Mouse (Mus musculus): ENCODE results near the gene Lrrc29. TPM values are rescaled to one million over a fixed set of nuclear protein-coding genes. Genes with fewer than 3 reads are reported as not detected.

Gene Lrrc29
- polyA plus RNA-seq, 1 experiment = 117 TPM

DNA sequence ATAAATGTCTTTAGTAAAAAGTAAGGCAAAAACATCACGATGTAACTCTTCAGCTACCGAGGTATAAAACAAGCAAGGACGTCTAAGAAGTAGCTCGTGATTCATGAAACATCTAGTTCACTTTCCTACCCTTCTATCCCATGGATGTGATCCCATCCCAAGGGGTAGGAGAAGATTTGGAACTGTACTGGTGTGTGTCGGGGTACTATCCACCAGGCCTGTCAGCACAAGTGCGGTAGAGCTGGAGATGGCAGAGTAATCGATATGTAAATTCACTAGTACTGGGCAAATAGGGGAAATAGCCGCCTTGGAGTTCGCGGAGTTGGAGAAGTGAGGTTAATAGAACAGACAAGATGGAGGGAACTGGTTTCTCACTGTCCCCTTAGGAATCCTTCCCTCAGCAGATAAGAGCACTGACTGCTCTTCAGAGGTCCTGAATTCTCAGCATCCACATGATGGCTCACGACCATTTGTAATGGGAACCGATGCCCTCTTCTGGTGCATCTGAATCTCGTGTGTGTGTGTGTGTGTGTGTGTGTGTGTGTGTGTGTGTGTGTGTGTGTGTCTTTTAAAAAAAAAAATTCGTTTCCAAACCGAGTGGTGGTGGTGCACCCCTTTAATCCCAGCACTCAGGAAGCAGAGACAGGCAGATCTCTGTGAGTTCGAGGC, 62.7 kb downstream of the Lrrc29 start:
- no peaks in the 10 kb centered on the region for H3K27me3 ChIP-seq (ENCODE audit: control insufficient read depth, insufficient read depth, low read length)
- H3K27ac ChIP-seq (ENCODE audit: control insufficient read depth, insufficient read depth, low read depth, low read length) = no peak overlapping the region
- peaks cover 18% of the 10 kb centered on the region for H3K4me1 ChIP-seq (ENCODE audit: control insufficient read depth, insufficient read depth, low read length)
- no peak overlapping the region for H3K4me3 ChIP-seq (ENCODE audit: control insufficient read depth, low read depth, low read length)
- TF ChIP-seq POLR2A (IDR thresholded peaks at IDR 0.05; ENCODE audit: control insufficient read depth, low read depth, low read length) = no peak
- TF ChIP-seq CTCF (IDR thresholded peaks at IDR 0.05; ENCODE audit: control insufficient read depth, insufficient read depth, insufficient replicate concordance, low read depth, low read length) = no peak
- H3K36me3 ChIP-seq (ENCODE audit: control insufficient read depth, insufficient read depth, low read length) = no peaks in the 10 kb centered on the region

Other genes with a start within 250 kb of the Lrrc29 start
- gene Ces3b, start 242.5 kb downstream of the Lrrc29 start, polyA plus RNA-seq (2012; rRNA removed) = 0.14 and 0.17 TPM in 2 replicates
- 0.19 TPM in 2 replicates for gene Ces4a, start 194.5 kb downstream of the Lrrc29 start, polyA plus RNA-seq (2012; rRNA removed)
- 7.0 and 7.7 TPM in 2 replicates for gene Cbfb, start 155.6 kb downstream of the Lrrc29 start, polyA plus RNA-seq (2012; rRNA removed)
- gene D230025D16Rik, start 101.1 kb downstream of the Lrrc29 start, polyA plus RNA-seq (2012; rRNA removed) = 6.4 and 7.8 TPM in 2 replicates
- gene B3gnt9, start 71.1 kb downstream of the Lrrc29 start, polyA plus RNA-seq (2012; rRNA removed) = 6.8 and 7.0 TPM in 2 replicates
- gene Tradd, start 61.7 kb downstream of the Lrrc29 start, polyA plus RNA-seq (2012; rRNA removed) = 2.4 TPM in 2 replicates
- gene Fbxl8, start 61.6 kb downstream of the Lrrc29 start, polyA plus RNA-seq (2012; rRNA removed) = 0.51 and 0.55 TPM in 2 replicates
- 0.09 and 0.20 TPM in 2 replicates for gene Hsf4, start 56.5 kb downstream of the Lrrc29 start, polyA plus RNA-seq (2012; rRNA removed)
- gene Nol3, start 50.1 kb downstream of the Lrrc29 start, polyA plus RNA-seq (2012; rRNA removed) = 0.09 and 0.11 TPM in 2 replicates
- gene 4931428F04Rik, start 36.4 kb downstream of the Lrrc29 start, polyA plus RNA-seq (2012; rRNA removed) = 78.2 and 90.9 TPM in 2 replicates
- 28.2 and 28.5 TPM in 2 replicates for gene Exoc3l, start 30.2 kb downstream of the Lrrc29 start, polyA plus RNA-seq (2012; rRNA removed)
- 64.1 and 67.7 TPM in 2 replicates for gene E2f4, start 28.6 kb downstream of the Lrrc29 start, polyA plus RNA-seq (2012; rRNA removed)
- gene Elmo3, start 20.7 kb downstream of the Lrrc29 start, polyA plus RNA-seq (2012; rRNA removed) = 3.5 and 5.0 TPM in 2 replicates
- gene Tmem208, start 76 bp upstream of the Lrrc29 start, polyA plus RNA-seq (2012; rRNA removed) = 31.4 and 32.4 TPM in 2 replicates
- 17.9 TPM in 2 replicates for gene Fhod1, start 21.7 kb upstream of the Lrrc29 start, polyA plus RNA-seq (2012; rRNA removed)
- gene Slc9a5, start 22.6 kb upstream of the Lrrc29 start, polyA plus RNA-seq (2012; rRNA removed) = 33.5 and 35.4 TPM in 2 replicates
- 23.0 and 24.2 TPM in 2 replicates for gene Plekhg4, start 47.0 kb upstream of the Lrrc29 start, polyA plus RNA-seq (2012; rRNA removed)
- gene Kctd19, start 87.2 kb upstream of the Lrrc29 start, polyA plus RNA-seq (2012; rRNA removed) = 174 and 187 TPM in 2 replicates
- gene Lrrc36, start 87.3 kb upstream of the Lrrc29 start, polyA plus RNA-seq (2012; rRNA removed) = 75.6 and 79.0 TPM in 2 replicates
- 21.5 and 23.4 TPM in 2 replicates for gene Tppp3, start 145.2 kb upstream of the Lrrc29 start, polyA plus RNA-seq (2012; rRNA removed)
- 45.4 and 50.1 TPM in 2 replicates for gene Zdhhc1, start 170.6 kb upstream of the Lrrc29 start, polyA plus RNA-seq (2012; rRNA removed)
- gene Hsd11b2, start 192.5 kb upstream of the Lrrc29 start, polyA plus RNA-seq (2012; rRNA removed) = 0.19 and 0.41 TPM in 2 replicates
- 43.8 and 47.4 TPM in 2 replicates for gene Atp6v0d1, start 239.8 kb upstream of the Lrrc29 start, polyA plus RNA-seq (2012; rRNA removed)

Measured in testis, adult 2 months (tissue).